Mouse (Mus musculus) intestine, embryonic 14.5 days (tissue): Measurements from ENCODE around the gene 1700013F07Rik. TPM values are rescaled to one million over a fixed set of nuclear protein-coding genes. Genes with fewer than 3 reads are reported as not detected.
A peak's percentile ranks its signal among the peaks of the same experiment; 100 is the strongest.
"Not testable (repeated sequence)": the region's sequence is repeated elsewhere in the genome, so short reads cannot be mapped to it uniquely, and the experiment has no call there.

Experiments used
- ATAC-seq: fragments of 200-750 bp; cut with Nextera tagmentation; replicated peaks from 2 replicates; pipeline ENCODE4 v1.8.0; 2017; ENCODE audit warnings: low read depth, moderate number of reproducible peaks, moderate TSS enrichment, moderate library complexity; ENCODE audit not compliant: low FRiP score, low TSS enrichment
- DNase-seq: peaks from one replicate; pipeline ENCODE4 v3.0.0-alpha.2; 2018; ENCODE audit warnings: low spot score
- H3K27ac ChIP-seq: fragments of 300-500 bp; sonication (generic); 2 replicates; pipeline ENCODE4 v1.5.1; 2014; ENCODE audit warnings: low read depth, mild to moderate bottlenecking, control low read depth
- H3K27me3 ChIP-seq: fragments of 300-500 bp; sonication (generic); replicated peaks from 2 replicates; pipeline ENCODE4 v1.6.1; 2014; ENCODE audit warnings: low read length, control low read depth; ENCODE audit not compliant: control insufficient read depth, insufficient read depth
- H3K36me3 ChIP-seq: fragments of 300-500 bp; sonication (generic); 2 replicates; pipeline ENCODE4 v1.6.1; 2014; ENCODE audit warnings: low read length, control low read depth; ENCODE audit not compliant: control insufficient read depth, insufficient read depth
- H3K4me1 ChIP-seq: fragments of 300-500 bp; sonication (generic); replicated peaks from 2 replicates; pipeline ENCODE4 v1.6.1; 2014; ENCODE audit warnings: low read length, control low read depth, mixed read lengths; ENCODE audit not compliant: control insufficient read depth, insufficient read depth
- H3K4me2 ChIP-seq: fragments of 300-500 bp; sonication (generic); 2 replicates; pipeline ENCODE4 v1.6.1; 2014; ENCODE audit warnings: low read length
- H3K4me3 ChIP-seq: fragments of 300-500 bp; sonication (generic); 2 replicates; pipeline ENCODE4 v1.5.1; 2014; ENCODE audit warnings: low read depth, low read length, control low read depth, mixed read lengths
- H3K9ac ChIP-seq: fragments of 300-500 bp; sonication (generic); 2 replicates; pipeline ENCODE4 v1.6.1; 2014; ENCODE audit warnings: mild to moderate bottlenecking, low read length
- H3K9me3 ChIP-seq: fragments of 300-500 bp; sonication (generic); 2 replicates; pipeline ENCODE4 v1.6.1; 2016; ENCODE audit warnings: low read length, control low read depth; ENCODE audit not compliant: control insufficient read depth
- WGBS: fragments of 180-500 bp; shearing (Covaris S2); extraction: QIAGEN DNeasy Blood & Tissue Kit; methylation state at CpG from one replicate; pipeline ENCODE4 v1.1.7; 2014; 5-methylcytosine and 5-hydroxymethylcytosine counted together
- polyA plus RNA-seq: library from polyadenylated mRNA; unstranded; fragments of >200 nt; fragmentation: Nextera tagmentation; extraction: Ambion mirVana; gene quantifications from 2 replicates; pipeline ENCODE4 v1.2.1, GENCODE M21; 2014

Gene 1700013F07Rik
- polyA plus RNA-seq, 1 experiment from 2014 or later = not detected

GRCm38 (mm10) chr3:108562777-108563271 lies 28.9 kb downstream of the 1700013F07Rik start:
- 9% methylated on average over 15 of the region's 15 CpGs for WGBS
- Histone ChIP-seq H3K9ac (peak overlapping the region; percentile 30; the same call in 1 of the 2 replicates), H3K27me3 (no peaks in the 10 kb centered on the region), H3K9me3 (no peaks in the 10 kb centered on the region), H3K4me1 (peaks cover 6% of the 10 kb centered on the region), H3K36me3 (peaks cover 24% of the 10 kb centered on the region), H3K27ac (peak overlapping the region; percentile 85), H3K4me2 (peak overlapping the region; percentile 69), H3K4me3 (peak overlapping the region; percentile 82)
- DNase-seq (no peak), ATAC-seq (peak; percentile 72)

GRCm38 (mm10) chr3:108563309-108563708 lies 29.4 kb downstream of the 1700013F07Rik start:
- H3K4me1 ChIP-seq = peaks cover 6% of the 10 kb centered on the region
- no peak for ATAC-seq
- no peaks in the 10 kb centered on the region for H3K27me3 ChIP-seq
- no peaks in the 10 kb centered on the region for H3K9me3 ChIP-seq
- peaks cover 19% of the 10 kb centered on the region for H3K36me3 ChIP-seq
- H3K9ac ChIP-seq = peak overlapping the region; percentile 30; the same call in 1 of the 2 replicates
- WGBS = 3% methylated on average over 4 of the region's 4 CpGs
- H3K4me3 ChIP-seq = peak overlapping the region; percentile 82
- DNase-seq = peak; percentile 88
- H3K4me2 ChIP-seq = peak overlapping the region; percentile 69
- H3K27ac ChIP-seq = peak overlapping the region; percentile 85

GRCm38 (mm10) chr3:108567990-108568877 lies 34.3 kb downstream of the 1700013F07Rik start:
- Histone ChIP-seq H3K9ac (no peak overlapping the region), H3K36me3 (no peaks in the 10 kb centered on the region), H3K9me3 (no peaks in the 10 kb centered on the region), H3K4me3 (no peak overlapping the region), H3K27ac (no peak overlapping the region), H3K4me2 (no peak overlapping the region), H3K27me3 (no peaks in the 10 kb centered on the region), H3K4me1 (peaks cover 8% of the 10 kb centered on the region; the same call in 1 of the 2 replicates)
- ATAC-seq = no peak
- 52% methylated on average over 15 of the region's 15 CpGs for WGBS
- DNase-seq = no peak

- not testable (repeated sequence) for H3K4me2 ChIP-seq, H3K4me1 ChIP-seq, H3K9me3 ChIP-seq, H3K27me3 ChIP-seq, H3K9ac ChIP-seq, ATAC-seq, H3K4me3 ChIP-seq, H3K36me3 ChIP-seq, DNase-seq, H3K27ac ChIP-seq
- WGBS = 48% methylated on average over 2 of the region's 3 CpGs
These were observed 35.7 kb downstream of the 1700013F07Rik start for GRCm38 (mm10) chr3:108569636-108570035.

GRCm38 (mm10) chr3:108570813-108571212 lies 36.9 kb downstream of the 1700013F07Rik start:
- Histone ChIP-seq H3K4me3 (peak overlapping the region; percentile 73; the same call in 1 of the 2 replicates), H3K4me1 (peaks cover 8% of the 10 kb centered on the region; the same call in 1 of the 2 replicates), H3K4me2 (peak overlapping the region; percentile 47), H3K27ac (no peak overlapping the region), H3K27me3 (no peaks in the 10 kb centered on the region), H3K36me3 (no peaks in the 10 kb centered on the region), H3K9ac (no peak overlapping the region), H3K9me3 (no peaks in the 10 kb centered on the region)
- no peak for DNase-seq
- 83% methylated on average over 14 of the region's 14 CpGs for WGBS
- ATAC-seq = 0 out of 2 replicates have a peak, but pooled peaks have one; percentile 0

- ATAC-seq = peak; percentile 98
- H3K27ac ChIP-seq = peak within 1 kb of the TSS; percentile 76
- H3K27me3 ChIP-seq = no peaks in the 10 kb centered on the region
- peak within 1 kb of the TSS; percentile 73 for H3K4me3 ChIP-seq
- peak within 1 kb of the TSS; percentile 61 for H3K4me2 ChIP-seq
- peak within 1 kb of the TSS; percentile 71 for H3K9ac ChIP-seq
- WGBS = 2% methylated on average over 42 of the region's 42 CpGs
- peaks cover 8% of the 10 kb centered on the region; the same call in 1 of the 2 replicates for H3K4me1 ChIP-seq
- no peaks in the 10 kb centered on the region for H3K36me3 ChIP-seq
- DNase-seq = peak; percentile 96
- H3K9me3 ChIP-seq = no peaks in the 10 kb centered on the region
These were observed 37.7 kb downstream of the 1700013F07Rik start, which contains the start of gene Taf13 for GRCm38 (mm10) chr3:108571443-108572294. Gene Taf13, plus strand, starts transcription at chr3:108571698.

GRCm38 (mm10) chr3:108572309-108573010 lies 38.5 kb downstream of the 1700013F07Rik start:
- Histone ChIP-seq H3K9ac (peak overlapping the region; percentile 71), H3K4me2 (peak overlapping the region; percentile 61), H3K4me3 (peak overlapping the region; percentile 73), H3K36me3 (no peaks in the 10 kb centered on the region), H3K9me3 (no peaks in the 10 kb centered on the region), H3K27me3 (no peaks in the 10 kb centered on the region), H3K4me1 (peaks cover 8% of the 10 kb centered on the region; the same call in 1 of the 2 replicates), H3K27ac (no peak overlapping the region)
- no peak for DNase-seq
- no peak for ATAC-seq
- WGBS = 49% methylated on average over 18 of the region's 18 CpGs
